Mouse (Mus musculus) heart, adult 10 weeks (tissue): ENCODE measurements around the gene Bnip3. TPM values are rescaled to one million over a fixed set of nuclear protein-coding genes. Genes with fewer than 3 reads are reported as not detected.

Experiments
- polyA plus RNA-seq: library from polyadenylated mRNA; stranded (reverse); fragments of 350-450 nt; fragmentation: Illumina TruSeq; extraction: RNeasy Lipid Tissue Mini Kit (QIAGEN cat#74804); gene quantifications from one replicate; pipeline ENCODE4 v1.2.3, GENCODE M21; 2014; ENCODE audit warnings: low read depth, low replicate concordance

Bnip3 gene
- polyA plus RNA-seq, result 336 TPM

DNA sequence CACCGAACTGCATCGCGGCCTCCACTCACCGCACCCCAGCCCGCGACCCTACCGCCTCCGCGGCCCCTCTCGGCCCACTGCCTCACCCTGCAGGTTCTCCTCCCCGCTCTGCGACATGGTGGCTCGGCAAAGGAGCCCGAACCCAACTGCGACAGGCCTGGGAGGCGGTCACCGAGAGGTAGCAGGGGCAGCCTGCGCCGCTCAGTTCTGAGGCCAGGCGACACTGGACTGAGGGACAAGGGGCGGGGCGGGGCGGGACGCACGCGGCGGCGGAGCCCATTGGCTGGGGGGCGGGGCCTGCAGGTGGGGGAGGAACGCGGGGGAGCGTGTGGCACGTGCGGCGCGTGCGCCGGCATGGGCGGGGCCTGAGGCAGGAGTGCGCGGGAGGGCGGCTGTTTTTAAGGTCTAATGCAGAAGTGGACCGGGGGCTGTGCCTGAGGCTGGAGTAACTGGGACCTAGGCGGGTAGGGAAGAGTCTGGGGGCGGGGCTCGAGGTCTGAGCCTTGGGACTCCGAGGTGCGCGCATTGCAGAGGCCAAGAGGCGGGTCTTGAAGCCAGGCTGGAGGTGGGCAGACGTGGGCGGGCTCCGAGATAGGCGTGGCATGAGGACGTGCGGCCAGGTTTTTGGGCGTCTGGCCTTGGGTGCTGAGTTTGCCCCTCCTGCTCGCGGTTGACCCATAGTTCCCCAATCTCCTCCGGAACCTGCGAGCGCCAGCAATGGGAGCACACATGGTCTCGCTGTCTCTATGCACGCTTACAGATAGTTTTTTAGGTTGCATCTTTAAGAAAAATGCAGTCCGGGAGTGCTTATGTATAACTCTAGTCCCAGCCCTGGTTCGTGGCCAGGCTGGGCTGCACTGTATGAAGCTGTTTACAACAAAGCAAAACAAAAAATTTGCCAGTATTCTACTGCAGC is at the start of gene Bnip3:
Gene Bnip3, minus strand, starts transcription at position 243 of the 916 bp plus-strand sequence.

GRCm38 (mm10) chr7:138940612-138941461 is 31.5 kb upstream of the Bnip3 start, which contains the start of gene Jakmip3:
Gene Jakmip3 (plus strand): TSS chr7:138940730.

GRCm38 (mm10) chr7:138845544-138846391 is 63.6 kb downstream of the Bnip3 start, which contains the start of the genes Ppp2r2d and Mapk1ip1:
Gene Ppp2r2d (plus strand): TSS chr7:138846079.
Gene Mapk1ip1 (minus strand): TSS chr7:138846273.

Other genes with a start within 250 kb of the Bnip3 start
- 38.2 TPM for gene Ppp2r2d, start 63.4 kb downstream of the Bnip3 start, polyA plus RNA-seq
- gene Mapk1ip1, start 63.2 kb downstream of the Bnip3 start, polyA plus RNA-seq, result 41.7 TPM
- gene Jakmip3, start 31.2 kb upstream of the Bnip3 start, polyA plus RNA-seq, result 0.24 TPM
- 5.2 TPM for gene Dpysl4, start 176.5 kb upstream of the Bnip3 start, polyA plus RNA-seq